Mouse (Mus musculus) erythroblast, embryonic 14.5 days (primary cell): ENCODE measurements around the gene Inpp4b.

Source experiments
- GATA1 ChIP-seq: IDR thresholded peaks from 2 replicates; pipeline ENCODE4 v1.6.1; 2012; ENCODE audit warnings: low read length, inconsistent platforms, mixed read lengths
- TAL1 ChIP-seq: IDR thresholded peaks from 3 replicates; pipeline ENCODE4 v1.6.1; 2012; ENCODE audit warnings: low read length, inconsistent platforms, mixed read lengths

DNA sequence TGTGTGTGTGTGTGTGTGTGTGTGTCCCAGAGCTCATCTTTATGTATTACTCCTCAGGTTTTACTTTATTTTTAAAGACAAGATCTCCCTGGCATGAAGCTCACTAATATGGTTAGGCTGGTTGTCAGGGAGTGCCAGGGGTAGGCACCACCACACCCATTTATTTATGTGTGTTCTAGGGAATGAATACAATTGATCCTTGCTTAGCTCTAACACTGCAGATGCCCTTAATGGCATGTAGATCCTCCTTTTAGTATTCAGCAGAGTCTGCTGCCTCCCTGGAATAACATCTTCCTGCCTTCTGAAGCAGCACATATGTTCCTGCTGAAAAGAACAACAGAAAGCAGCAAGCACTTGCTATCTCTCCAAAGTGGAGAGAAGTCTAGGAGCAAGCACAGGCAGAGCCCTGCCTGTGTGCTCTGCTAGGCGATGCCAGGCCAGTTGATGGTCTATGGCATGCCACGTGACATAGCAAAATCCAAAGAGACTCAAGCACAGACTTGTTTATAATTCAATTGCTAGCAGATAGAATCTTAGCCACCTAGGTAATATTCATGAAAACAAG is 415.3 kb downstream of the Inpp4b start:
- TF ChIP-seq GATA1 (no peak), TAL1 (no peak)
